Mouse (Mus musculus) cortical plate, adult 2 months (tissue): ENCODE data around the gene Cpsf4.
"Not testable (repeated sequence)": the region's sequence is repeated elsewhere in the genome, so short reads cannot be mapped to it uniquely, and the experiment has no call there.

Experiments
- CTCF ChIP-seq: fragments of 200-500 bp; IDR thresholded peaks from 2 replicates; pipeline ENCODE4 v1.5.1; 2011; ENCODE audit warnings: mild to moderate bottlenecking, control low read depth, low read length; ENCODE audit not compliant: insufficient read depth; ENCODE audit errors: extremely low read depth
- POLR2A ChIP-seq: fragments of 200-500 bp; IDR thresholded peaks from 2 replicates; pipeline ENCODE4 v1.6.1; 2011; ENCODE audit warnings: mild to moderate bottlenecking, low read length, control low read depth; ENCODE audit not compliant: insufficient read depth; ENCODE audit errors: extremely low read depth

- TF ChIP-seq CTCF, POLR2A: not testable (repeated sequence)
Observed at GRCm38 (mm10) chr5:145229283-145229682, 62.3 kb downstream of the Cpsf4 start.
